Mouse (Mus musculus): ENCODE results near the gene Pgls. TPM values are rescaled to one million over a fixed set of nuclear protein-coding genes. Genes with fewer than 3 reads are reported as not detected.

Gene Pgls
- polyA plus RNA-seq, 1 experiment, result 266 TPM

GRCm38 (mm10) chr8:71610822-71611651, 19.1 kb downstream of the Pgls start, which contains the start of gene Colgalt1:
Colgalt1 (plus strand) TSS chr8:71610998.
- Histone ChIP-seq H3K36me3 (ENCODE audit: control insufficient read depth, insufficient read depth, low read length) (peaks cover 9% of the 10 kb centered on the region; the same call in 1 of the 2 replicates), H3K27me3 (ENCODE audit: control insufficient read depth, insufficient read depth, low read length) (no peaks in the 10 kb centered on the region), H3K4me3 (ENCODE audit: low read depth, low read length) (peak within 1 kb of the TSS; percentile 82), H3K27ac (ENCODE audit: insufficient read depth, low read depth, low read length) (peak within 1 kb of the TSS; percentile 46), H3K4me1 (ENCODE audit: control insufficient read depth, insufficient read depth, insufficient read length, low read length) (peaks cover 9% of the 10 kb centered on the region)
- TF ChIP-seq CTCF (IDR thresholded peaks at IDR 0.05; ENCODE audit: extremely low read depth, insufficient read length, insufficient replicate concordance, low read depth, low read length) (no peak), POLR2A (IDR thresholded peaks at IDR 0.05; ENCODE audit: low read depth, low read length) (peak; percentile 31; the same call in 1 of the 2 replicates)
- WGBS, result under 1% methylated on average over 81 of the region's 82 CpGs

DNA sequence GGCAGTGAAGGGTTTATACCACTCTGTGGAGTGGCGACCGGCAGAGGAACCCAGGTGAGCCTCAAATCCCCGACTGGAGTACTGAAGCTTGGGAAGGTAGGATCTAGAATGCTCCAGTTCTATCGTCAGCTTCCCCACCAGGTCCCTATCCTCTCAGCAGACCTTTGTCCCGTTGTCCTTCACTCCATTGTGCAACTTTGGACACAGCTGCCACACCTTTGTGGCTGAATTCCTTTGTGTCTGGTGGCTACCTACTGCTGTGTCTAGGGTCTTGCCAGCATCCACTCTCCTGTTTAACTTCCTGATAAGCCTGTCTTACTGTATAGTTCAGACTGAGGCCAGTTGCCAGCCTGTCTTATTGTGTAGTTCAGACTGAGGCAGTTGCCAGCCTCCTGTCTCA, 20.2 kb downstream of the Pgls start:
- TF ChIP-seq CTCF (IDR thresholded peaks at IDR 0.05; ENCODE audit: extremely low read depth, insufficient read length, insufficient replicate concordance, low read depth, low read length), result no peak
- peaks cover 9% of the 10 kb centered on the region for H3K4me1 ChIP-seq (ENCODE audit: control insufficient read depth, insufficient read depth, insufficient read length, low read length)
- H3K36me3 ChIP-seq (ENCODE audit: control insufficient read depth, insufficient read depth, low read length), result peaks cover 15% of the 10 kb centered on the region; the same call in 1 of the 2 replicates
- H3K27ac ChIP-seq (ENCODE audit: insufficient read depth, low read depth, low read length), result peak overlapping the region; percentile 46
- H3K27me3 ChIP-seq (ENCODE audit: control insufficient read depth, insufficient read depth, low read length), result no peaks in the 10 kb centered on the region
- 12% methylated on average over 5 of the region's 5 CpGs for WGBS
- H3K4me3 ChIP-seq (ENCODE audit: low read depth, low read length), result peak overlapping the region; percentile 82

DNA sequence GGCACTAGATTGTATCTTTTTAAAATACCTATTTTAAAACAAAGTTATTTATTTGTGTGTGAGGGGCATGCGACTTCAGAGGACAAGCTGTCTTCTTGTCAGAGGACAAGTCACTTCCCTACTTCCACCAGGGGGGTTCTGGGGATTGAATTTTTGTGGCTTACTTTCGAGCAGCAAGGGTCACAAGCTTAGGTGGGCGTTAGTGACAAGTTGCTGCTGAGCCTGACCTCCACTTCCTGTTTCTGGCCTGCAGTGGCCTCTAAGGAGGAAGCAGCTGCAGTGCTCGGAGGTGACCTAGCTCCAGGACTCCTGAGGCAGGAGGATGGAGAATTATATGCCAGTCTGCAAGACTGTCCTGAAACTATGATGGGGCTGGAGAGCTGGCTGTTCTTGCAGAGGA, 21.4 kb downstream of the Pgls start:
- H3K4me1 ChIP-seq (ENCODE audit: control insufficient read depth, insufficient read depth, insufficient read length, low read length), result peaks cover 9% of the 10 kb centered on the region
- no peak overlapping the region for H3K4me3 ChIP-seq (ENCODE audit: low read depth, low read length)
- peaks cover 27% of the 10 kb centered on the region for H3K36me3 ChIP-seq (ENCODE audit: control insufficient read depth, insufficient read depth, low read length)
- WGBS, result 75% methylated on average over 4 of the region's 4 CpGs
- TF ChIP-seq POLR2A (IDR thresholded peaks at IDR 0.05; ENCODE audit: low read depth, low read length), result no peak
- TF ChIP-seq CTCF (IDR thresholded peaks at IDR 0.05; ENCODE audit: extremely low read depth, insufficient read length, insufficient replicate concordance, low read depth, low read length), result no peak
- no peaks in the 10 kb centered on the region for H3K27me3 ChIP-seq (ENCODE audit: control insufficient read depth, insufficient read depth, low read length)
- H3K27ac ChIP-seq (ENCODE audit: insufficient read depth, low read depth, low read length), result no peak overlapping the region

DNA sequence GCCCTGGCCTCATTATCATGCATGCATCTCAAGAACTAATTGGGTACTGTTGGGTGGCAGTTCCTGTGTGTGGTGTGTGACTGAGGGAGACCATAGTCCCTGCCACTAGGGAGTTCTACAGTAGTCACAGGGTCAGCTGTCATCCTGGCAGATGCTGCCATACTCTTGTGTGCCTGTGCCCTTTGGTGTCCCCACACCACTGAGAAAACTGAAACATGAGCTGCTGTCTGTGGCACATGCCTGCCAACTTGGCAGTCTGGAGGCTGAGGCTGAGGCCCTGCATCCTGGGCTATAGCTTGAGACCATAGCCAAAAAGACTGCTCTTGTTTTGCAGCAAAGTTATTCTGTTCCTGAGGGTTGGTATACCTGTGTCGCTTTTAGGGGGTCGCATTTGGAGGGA, 27.8 kb downstream of the Pgls start:
- 100% methylated on average over 2 of the region's 2 CpGs for WGBS
- Histone ChIP-seq H3K27ac (ENCODE audit: insufficient read depth, low read depth, low read length) (no peak overlapping the region), H3K4me1 (ENCODE audit: control insufficient read depth, insufficient read depth, insufficient read length, low read length) (no peaks in the 10 kb centered on the region), H3K36me3 (ENCODE audit: control insufficient read depth, insufficient read depth, low read length) (peaks cover 54% of the 10 kb centered on the region), H3K4me3 (ENCODE audit: low read depth, low read length) (no peak overlapping the region), H3K27me3 (ENCODE audit: control insufficient read depth, insufficient read depth, low read length) (no peaks in the 10 kb centered on the region)
- TF ChIP-seq POLR2A (IDR thresholded peaks at IDR 0.05; ENCODE audit: low read depth, low read length), result no peak
- no peak for TF ChIP-seq CTCF (IDR thresholded peaks at IDR 0.05; ENCODE audit: extremely low read depth, insufficient read length, insufficient replicate concordance, low read depth, low read length)

DNA sequence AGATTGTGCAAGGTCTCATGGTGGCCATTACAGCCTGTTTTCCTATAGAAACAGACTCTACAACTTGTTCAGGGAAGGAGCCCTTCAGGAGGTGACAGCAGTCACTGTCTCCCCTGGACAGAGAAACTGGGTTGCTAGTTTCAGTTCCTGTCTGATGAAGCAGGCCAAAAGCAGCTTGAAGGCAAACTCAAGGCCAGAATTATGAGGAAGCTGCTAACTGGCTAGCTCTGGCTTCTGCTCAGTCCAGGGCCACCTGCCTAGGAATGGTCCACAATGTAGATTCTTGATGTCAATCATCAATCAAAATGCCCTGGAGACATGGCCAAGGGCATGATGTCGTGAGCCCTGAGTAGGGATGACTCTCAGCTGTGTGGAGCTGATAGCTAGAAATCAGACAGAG, 33.1 kb downstream of the Pgls start:
- Histone ChIP-seq H3K36me3 (ENCODE audit: control insufficient read depth, insufficient read depth, low read length) (peaks cover 26% of the 10 kb centered on the region), H3K27ac (ENCODE audit: insufficient read depth, low read depth, low read length) (no peak overlapping the region), H3K27me3 (ENCODE audit: control insufficient read depth, insufficient read depth, low read length) (no peaks in the 10 kb centered on the region; the same call in 1 of the 2 replicates), H3K4me1 (ENCODE audit: control insufficient read depth, insufficient read depth, insufficient read length, low read length) (peaks cover 17% of the 10 kb centered on the region), H3K4me3 (ENCODE audit: low read depth, low read length) (no peak overlapping the region)
- WGBS, result 70% methylated on average over 1 of the region's 1 CpGs
- TF ChIP-seq POLR2A (IDR thresholded peaks at IDR 0.05; ENCODE audit: low read depth, low read length) (no peak), CTCF (IDR thresholded peaks at IDR 0.05; ENCODE audit: extremely low read depth, insufficient read length, insufficient replicate concordance, low read depth, low read length) (no peak)

- no peak for TF ChIP-seq CTCF (IDR thresholded peaks at IDR 0.05; ENCODE audit: extremely low read depth, insufficient read length, insufficient replicate concordance, low read depth, low read length)
- TF ChIP-seq POLR2A (IDR thresholded peaks at IDR 0.05; ENCODE audit: low read depth, low read length), result no peak
- no peak overlapping the region for H3K4me3 ChIP-seq (ENCODE audit: low read depth, low read length)
- peaks cover 18% of the 10 kb centered on the region for H3K36me3 ChIP-seq (ENCODE audit: control insufficient read depth, insufficient read depth, low read length)
- no peak overlapping the region for H3K27ac ChIP-seq (ENCODE audit: insufficient read depth, low read depth, low read length)
- no peaks in the 10 kb centered on the region; the same call in 1 of the 2 replicates for H3K27me3 ChIP-seq (ENCODE audit: control insufficient read depth, insufficient read depth, low read length)
- WGBS, result 90% methylated on average over 9 of the region's 9 CpGs
- H3K4me1 ChIP-seq (ENCODE audit: control insufficient read depth, insufficient read depth, insufficient read length, low read length), result peaks cover 19% of the 10 kb centered on the region
Measured at GRCm38 (mm10) chr8:71626753-71627152, 34.8 kb downstream of the Pgls start.

- Histone ChIP-seq H3K36me3 (ENCODE audit: control insufficient read depth, insufficient read depth, low read length) (peaks cover 14% of the 10 kb centered on the region), H3K27me3 (ENCODE audit: control insufficient read depth, insufficient read depth, low read length) (no peaks in the 10 kb centered on the region; the same call in 1 of the 2 replicates), H3K4me3 (ENCODE audit: low read depth, low read length) (no peak overlapping the region), H3K27ac (ENCODE audit: insufficient read depth, low read depth, low read length) (no peak overlapping the region), H3K4me1 (ENCODE audit: control insufficient read depth, insufficient read depth, insufficient read length, low read length) (peaks cover 19% of the 10 kb centered on the region)
- 33% methylated on average over 9 of the region's 9 CpGs for WGBS
- TF ChIP-seq CTCF (IDR thresholded peaks at IDR 0.05; ENCODE audit: extremely low read depth, insufficient read length, insufficient replicate concordance, low read depth, low read length), result no peak
- no peak for TF ChIP-seq POLR2A (IDR thresholded peaks at IDR 0.05; ENCODE audit: low read depth, low read length)
Measured at GRCm38 (mm10) chr8:71627265-71628099, 35.5 kb downstream of the Pgls start.
